Mouse (Mus musculus) gastrocnemius, postnatal 25 days (tissue): ENCODE results near the gene Sult1c1. TPM values are rescaled to one million over a fixed set of nuclear protein-coding genes. Genes with fewer than 3 reads are reported as not detected.
"Not testable (repeated sequence)": the region's sequence is repeated elsewhere in the genome, so short reads cannot be mapped to it uniquely, and the experiment has no call there.

Experiments
- DNase-seq: peaks from one replicate; pipeline ENCODE4 v3.0.0; 2022
- long read RNA-seq, 2 experiments: library from polyadenylated mRNA; stranded (forward); transcript quantifications; one replicate each; pipeline ENCODE4 v2.0.0; 2021
- total RNA-seq, 2 experiments: library from RNA; stranded (reverse); gene quantifications; 1 replicate in 1 of 2; 2 replicates in 1 of 2; pipeline ENCODE4 v1.2.3; 2021

Gene Sult1c1
- not detected for total RNA-seq
- long read RNA-seq, experiment 1, result 0 reads
- long read RNA-seq, experiment 2, result 0 reads

GRCm38 (mm10) chr17:53990574-53990973, at the start of gene Sult1c1:
Sult1c1 (minus strand) TSS chr17:53990674.
- DNase-seq, result no peak

DNA sequence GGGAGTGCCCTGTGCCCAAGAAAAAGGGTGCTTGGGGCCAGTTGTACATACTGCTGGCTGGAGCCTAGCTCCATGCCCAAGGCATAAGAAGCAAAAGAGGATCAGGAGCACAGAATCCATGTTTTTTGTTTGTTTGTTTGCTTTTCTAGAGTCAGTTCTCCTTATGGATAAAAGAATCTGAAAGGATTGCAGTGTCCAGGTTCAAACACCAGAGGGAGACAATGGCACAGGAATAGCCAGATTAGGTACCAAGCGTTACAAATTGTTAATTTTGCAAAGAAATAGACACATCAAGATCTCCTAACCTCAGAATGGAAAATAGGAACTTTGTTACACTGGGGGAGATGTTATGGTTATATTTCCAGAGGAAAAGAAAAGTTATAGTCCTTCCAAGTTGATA, 23.7 kb upstream of the Sult1c1 start:
- no peak for DNase-seq

GRCm38 (mm10) chr17:54011196-54011595, 20.7 kb upstream of the Sult1c1 start:
- no peak for DNase-seq

GRCm38 (mm10) chr17:54010536-54010935, 20.1 kb upstream of the Sult1c1 start:
- not testable (repeated sequence) for DNase-seq

DNA sequence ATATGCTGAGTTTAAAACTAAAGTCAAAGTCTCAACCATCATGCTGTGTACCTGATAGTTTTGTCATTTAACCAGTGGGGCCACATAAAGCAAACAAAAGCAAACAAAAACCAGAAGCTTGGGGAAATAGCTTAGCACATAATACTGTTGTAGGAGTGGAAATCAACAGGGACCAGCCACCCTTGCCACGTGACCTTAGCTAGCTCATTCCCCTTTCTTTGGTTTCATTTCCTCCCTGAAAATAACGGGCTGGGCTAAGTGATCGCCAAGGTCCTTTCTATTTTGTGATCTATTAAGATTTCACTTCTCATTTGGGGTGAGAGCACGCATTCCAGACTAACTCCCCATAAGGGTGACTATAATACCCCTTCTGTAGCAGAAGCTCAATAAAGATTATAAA, 13.0 kb upstream of the Sult1c1 start:
- DNase-seq, result no peak

- DNase-seq, result no peak
Measured at GRCm38 (mm10) chr17:53973606-53974005, 16.9 kb downstream of the Sult1c1 start.

DNA sequence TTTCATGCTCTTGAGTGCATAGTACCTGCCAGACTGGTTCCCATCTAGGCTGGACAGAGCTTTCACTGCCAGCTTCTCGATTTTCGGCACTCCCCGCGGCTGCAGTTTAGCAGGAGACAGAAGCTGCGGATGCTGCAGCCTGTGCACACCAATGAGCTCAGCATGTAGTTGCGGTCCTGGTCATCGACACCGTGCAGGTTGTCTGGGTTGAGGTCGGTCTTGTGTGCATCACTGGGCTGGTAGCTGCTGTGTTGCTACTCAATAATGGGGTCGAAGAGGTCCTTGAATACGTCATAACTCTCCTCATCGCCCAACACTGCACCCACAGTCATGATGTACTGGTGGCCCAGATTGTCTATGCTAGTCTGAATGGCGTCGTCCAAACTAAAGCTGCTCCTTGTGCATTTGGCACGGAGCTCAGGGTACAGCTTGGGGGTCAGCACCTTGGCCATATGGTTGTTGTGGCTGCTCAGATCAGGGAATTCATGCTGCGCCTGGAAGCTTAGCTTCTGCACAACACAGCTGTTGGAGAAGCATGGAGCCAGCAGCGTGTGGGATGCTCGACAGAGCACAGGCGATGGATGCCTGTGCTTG, 48.8 kb downstream of the Sult1c1 start:
- DNase-seq, result no peak

DNA sequence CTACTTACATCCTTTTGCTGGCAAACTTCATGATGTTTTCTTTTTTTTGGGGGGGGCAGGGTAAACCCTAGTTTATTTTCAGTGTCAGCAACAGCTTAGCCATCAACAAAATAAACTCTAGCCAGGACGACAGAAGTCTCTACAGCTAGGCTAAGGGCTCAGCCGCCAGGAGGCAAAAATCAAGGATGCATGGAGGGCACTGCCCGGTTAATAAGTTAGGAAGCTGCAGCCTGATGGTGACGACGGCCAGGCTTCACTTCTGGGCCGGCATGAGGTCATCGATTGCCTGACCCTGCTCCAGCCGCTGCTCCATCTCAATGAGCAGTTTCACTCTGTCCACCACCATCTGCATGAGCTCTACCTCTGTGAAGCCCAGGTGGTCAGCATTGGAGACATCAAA, 49.7 kb downstream of the Sult1c1 start:
- DNase-seq, result no peak

Other genes starting within 250 kb of the Sult1c1 start
- gene Sult1c2, start 144.3 kb downstream of the Sult1c1 start, total RNA-seq, result not detected